Mouse (Mus musculus): ENCODE measurements around the gene Vps16. TPM values are rescaled to one million over a fixed set of nuclear protein-coding genes. Genes with fewer than 3 reads are reported as not detected.

Vps16 gene
- total and polyA plus RNA-seq, 3 experiments: 90.0 to 114 TPM; not detected in 1

GRCm38 (mm10) chr2:130482177-130482576, 58.0 kb downstream of the Vps16 start:
- no peaks in the 10 kb centered on the region for H3K4me1 ChIP-seq (ENCODE audit: control insufficient read depth in 1 of 2, insufficient read depth in 2 of 2, low read length in 2 of 2)
- no peaks in the 10 kb centered on the region for H3K27me3 ChIP-seq (ENCODE audit: control insufficient read depth in 1 of 2, insufficient read depth in 2 of 2, low read length in 2 of 2)
- H3K27ac ChIP-seq (ENCODE audit: control insufficient read depth, low read depth, low read length): no peak overlapping the region
- H3K36me3 ChIP-seq (ENCODE audit: control insufficient read depth in 1 of 2, insufficient read depth in 2 of 2, low read length in 2 of 2): no peaks in the 10 kb centered on the region; a peak in 1 of 4 replicates
- H3K79me2 ChIP-seq (ENCODE audit: control insufficient read depth, insufficient read depth, low read length, poor library complexity): peaks cover 11% of the 10 kb centered on the region
- no peak for DNase-seq (ENCODE audit: low read depth, low spot score)
- no peak overlapping the region for H3K9ac ChIP-seq (ENCODE audit: control insufficient read depth, low read depth, low read length, poor library complexity, severe bottlenecking)
- TF ChIP-seq UBTF (IDR thresholded peaks at IDR 0.05; ENCODE audit: borderline replicate concordance, insufficient read depth, low read depth, low read length) (no peak), USF1 (IDR thresholded peaks at IDR 0.05; ENCODE audit: low read depth, low read length) (no peak), POLR2AphosphoS5 (IDR thresholded peaks at IDR 0.05; ENCODE audit: borderline replicate concordance, low read depth, low read length) (no peak), ZC3H11A (IDR thresholded peaks at IDR 0.05; ENCODE audit: low read depth, low read length) (no peak), POLR2AphosphoS2 (IDR thresholded peaks at IDR 0.05; ENCODE audit: low read length) (no peak), ZMIZ1 (IDR thresholded peaks at IDR 0.05; ENCODE audit: low read depth, low read length) (no peak), GABPA (IDR thresholded peaks at IDR 0.05; ENCODE audit: low read depth, low read length) (no peak), TAL1 (IDR thresholded peaks at IDR 0.05; ENCODE audit: low read length) (no peak), ELF1 (IDR thresholded peaks at IDR 0.05; ENCODE audit: low read depth, low read length) (no peak), MAZ (IDR thresholded peaks at IDR 0.05; ENCODE audit: low read depth, low read length) (no peak), MEF2A (IDR thresholded peaks at IDR 0.05; ENCODE audit: extremely low read depth, insufficient replicate concordance, low read depth, low read length, poor library complexity, severe bottlenecking) (no peak), MAX (IDR thresholded peaks at IDR 0.05; ENCODE audit: low read length) (no peak), RAD21 (IDR thresholded peaks at IDR 0.05; ENCODE audit: low read depth, low read length) (no peak), ZKSCAN1 (IDR thresholded peaks at IDR 0.05; ENCODE audit: low read depth, low read length) (no peak), NELFE (IDR thresholded peaks at IDR 0.05; ENCODE audit: low read depth, low read length) (no peak)
- no peaks in the 10 kb centered on the region for H3K9me3 ChIP-seq (replicated peaks; ENCODE audit: insufficient read depth, low read length)
- no peak overlapping the region for H3K4me3 ChIP-seq (ENCODE audit: control insufficient read depth in 1 of 2, insufficient read depth in 1 of 2, low read depth in 2 of 2, low read length in 2 of 2)

GRCm38 (mm10) chr2:130482700-130483099, 58.6 kb downstream of the Vps16 start:
- Histone ChIP-seq H3K27ac (ENCODE audit: control insufficient read depth, low read depth, low read length) (no peak overlapping the region), H3K9ac (ENCODE audit: control insufficient read depth, low read depth, low read length, poor library complexity, severe bottlenecking) (no peak overlapping the region), H3K79me2 (ENCODE audit: control insufficient read depth, insufficient read depth, low read length, poor library complexity) (peaks cover 11% of the 10 kb centered on the region), H3K36me3 (ENCODE audit: control insufficient read depth in 1 of 2, insufficient read depth in 2 of 2, low read length in 2 of 2) (no peaks in the 10 kb centered on the region; a peak in 1 of 4 replicates), H3K9me3 (replicated peaks; ENCODE audit: insufficient read depth, low read length) (no peaks in the 10 kb centered on the region), H3K4me1 (ENCODE audit: control insufficient read depth in 1 of 2, insufficient read depth in 2 of 2, low read length in 2 of 2) (no peaks in the 10 kb centered on the region), H3K4me3 (ENCODE audit: control insufficient read depth in 1 of 2, insufficient read depth in 1 of 2, low read depth in 2 of 2, low read length in 2 of 2) (no peak overlapping the region), H3K27me3 (ENCODE audit: control insufficient read depth in 1 of 2, insufficient read depth in 2 of 2, low read length in 2 of 2) (no peaks in the 10 kb centered on the region)
- TF ChIP-seq POLR2AphosphoS5 (IDR thresholded peaks at IDR 0.05; ENCODE audit: borderline replicate concordance, low read depth, low read length) (no peak), RAD21 (IDR thresholded peaks at IDR 0.05; ENCODE audit: low read depth, low read length) (no peak)
- DNase-seq (ENCODE audit: low read depth, low spot score): no peak

Data from MEL (cell line).